Mouse (Mus musculus) E14TG2a.4 (cell line): Measurements from ENCODE around the gene Btd.

Source experiments
- CTCF ChIP-seq: conservative IDR thresholded peaks from 2 replicates; pipeline ENCODE4 v1.5.1; 2014; ENCODE audit warnings: low read length
- NANOG ChIP-seq: IDR thresholded peaks from 2 replicates; pipeline ENCODE4 v1.6.1; 2014; ENCODE audit warnings: borderline replicate concordance, low read length, mixed read lengths
- POU5F1 ChIP-seq: IDR thresholded peaks from 2 replicates; pipeline ENCODE4 v1.6.1; 2014; ENCODE audit warnings: low read length, borderline replicate concordance

GRCm38 (mm10) chr14:31593036-31593435 lies 47.8 kb upstream of the Btd start:
- TF ChIP-seq CTCF (no peak), POU5F1 (no peak), NANOG (no peak)
